Mouse (Mus musculus): ENCODE results near the gene Hmbs.
"Not testable (repeated sequence)": the region's sequence is repeated elsewhere in the genome, so short reads cannot be mapped to it uniquely, and the experiment has no call there.

Hmbs gene

DNA sequence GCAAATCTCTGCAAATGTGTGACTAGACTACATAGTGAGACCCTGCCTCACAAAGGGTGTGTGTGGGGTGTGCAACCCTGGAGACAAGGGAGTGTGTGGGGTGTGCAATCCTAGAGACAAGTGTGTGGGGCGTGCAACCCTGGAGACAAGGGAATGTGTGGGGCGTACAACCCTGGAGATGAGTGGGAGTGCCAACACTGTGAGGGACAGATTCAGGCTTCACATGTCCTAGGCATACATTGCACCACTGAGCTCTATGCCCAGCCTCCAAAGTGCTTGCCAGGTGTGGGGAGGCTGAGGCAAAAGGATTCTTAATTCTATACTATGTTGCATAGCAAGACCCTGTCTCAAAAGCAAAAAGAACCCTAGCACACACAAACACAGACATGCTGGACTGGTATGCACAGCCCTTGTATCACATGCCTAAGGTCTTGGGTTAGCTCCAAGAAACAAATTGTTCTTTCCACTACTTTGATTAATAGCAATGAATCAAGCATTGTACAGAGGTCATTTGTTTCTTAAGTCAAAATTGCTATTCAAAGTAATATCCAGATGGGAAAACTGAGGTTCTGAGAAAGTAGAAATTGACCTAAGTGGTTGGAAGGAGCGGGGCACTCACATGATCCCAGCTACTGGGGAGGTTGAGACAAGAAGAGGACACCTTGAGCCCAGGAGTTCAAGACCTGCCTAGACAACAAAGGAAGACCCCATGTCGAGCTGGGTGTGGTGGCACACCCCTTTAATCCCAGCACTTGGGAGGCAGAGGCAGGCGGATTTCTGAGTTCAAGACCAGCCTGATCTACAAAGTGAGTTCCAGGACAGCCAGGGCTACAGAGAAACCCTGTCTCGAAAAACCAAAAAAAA lies 1.8 kb upstream of the Hmbs start:
- DNase-seq (ENCODE audit: low spot score in 2 of 2): no peak

GRCm38 (mm10) chr9:44343290-44343689 lies 738 bp downstream of the Hmbs start:
- DNase-seq (ENCODE audit: low spot score in 2 of 2): peak in 1 of 2 experiments; percentile 7

DNA sequence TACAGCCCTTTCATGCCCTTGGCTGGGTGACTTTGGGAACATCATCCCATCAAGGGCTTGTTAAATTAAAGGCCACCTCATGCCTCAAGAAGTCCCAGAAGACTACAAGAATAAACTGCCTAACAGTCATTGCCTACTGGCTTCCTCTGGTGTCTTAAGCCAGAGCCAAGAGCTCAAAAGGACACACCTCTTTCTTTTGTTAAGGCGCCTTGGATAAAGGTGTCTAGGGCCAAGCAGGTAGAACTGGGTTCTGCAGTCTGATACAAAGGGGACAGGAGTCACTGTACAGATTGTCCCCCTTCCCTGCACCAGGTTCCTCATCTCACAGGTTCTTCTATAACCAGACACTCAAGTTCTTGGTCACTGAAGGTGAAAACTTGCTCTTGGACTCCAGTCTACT lies 1.4 kb downstream of the Hmbs start:
- DNase-seq (ENCODE audit: low spot score in 2 of 2): no peak

- no peak for DNase-seq (ENCODE audit: low spot score in 2 of 2)
These were observed 1.9 kb downstream of the Hmbs start for GRCm38 (mm10) chr9:44342173-44342572.

- no peak for DNase-seq (ENCODE audit: low spot score in 2 of 2)
These were observed 2.5 kb downstream of the Hmbs start for GRCm38 (mm10) chr9:44341487-44341886.

DNA sequence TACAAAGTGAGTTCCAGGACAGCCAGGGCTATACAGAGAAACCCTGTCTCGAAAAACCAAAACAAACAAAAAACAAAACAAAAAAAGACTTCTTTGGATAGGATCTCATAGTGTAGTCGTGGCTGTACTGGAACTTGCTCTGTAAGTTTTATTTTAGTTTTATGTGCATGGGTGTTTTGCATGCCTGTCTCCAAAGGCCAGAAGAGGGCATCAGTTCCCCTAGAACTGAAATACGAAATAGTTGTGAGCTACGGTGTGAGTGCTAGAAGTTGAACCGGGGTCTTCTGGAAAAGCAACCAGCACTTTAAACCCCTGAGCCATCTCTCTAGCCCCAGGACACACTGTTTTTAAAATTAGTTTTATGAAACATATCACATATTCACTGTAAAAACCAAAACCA lies 5.5 kb downstream of the Hmbs start:
- DNase-seq (ENCODE audit: low spot score in 2 of 2): no peak

DNA sequence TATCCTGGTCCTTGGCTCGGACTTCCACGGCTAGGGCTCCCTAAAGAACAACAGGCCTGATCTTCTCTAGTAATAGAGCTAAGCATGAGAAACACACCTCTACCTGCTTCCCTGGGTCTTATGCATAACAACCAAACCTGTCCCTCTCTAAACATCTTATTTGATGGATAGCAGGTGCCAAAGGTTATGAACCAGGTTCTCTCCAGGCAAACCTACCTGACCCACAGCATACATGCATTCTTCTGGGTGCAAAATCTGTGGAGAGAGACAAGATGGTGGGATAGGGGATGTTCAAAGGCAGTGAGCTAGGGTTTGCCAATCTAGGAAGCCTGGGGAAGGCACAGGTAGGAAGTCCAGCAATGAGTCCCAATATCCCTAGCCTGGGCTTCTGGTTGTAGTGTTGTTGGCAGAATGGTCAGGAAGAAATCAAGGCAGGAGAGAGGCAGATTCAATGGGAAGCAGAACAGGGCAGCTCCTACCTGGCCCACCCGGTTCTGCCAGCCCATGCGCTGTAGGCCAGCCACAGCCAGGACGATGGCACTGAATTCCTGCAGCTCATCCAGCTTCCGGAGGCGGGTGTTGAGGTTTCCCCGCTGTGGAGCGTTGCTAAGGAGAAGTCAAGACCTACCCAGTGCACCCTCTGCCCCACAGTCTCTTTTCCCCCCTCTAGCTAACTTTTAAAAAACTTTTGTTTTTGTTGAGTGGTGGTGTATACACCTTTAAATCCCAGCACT lies 6.4 kb downstream of the Hmbs start:
- no peak for DNase-seq (ENCODE audit: low spot score in 2 of 2)

- no peak for DNase-seq (ENCODE audit: low spot score in 2 of 2)
These were observed 7.1 kb downstream of the Hmbs start for GRCm38 (mm10) chr9:44336964-44337363.

- DNase-seq (ENCODE audit: low spot score in 2 of 2): not testable (repeated sequence)
These were observed 7.5 kb downstream of the Hmbs start for GRCm38 (mm10) chr9:44336513-44336912.

- no peak for DNase-seq (ENCODE audit: low spot score in 2 of 2)
These were observed 8.0 kb downstream of the Hmbs start for GRCm38 (mm10) chr9:44336093-44336406.

- peak in 1 of 2 experiments; percentile 35 for DNase-seq (ENCODE audit: low spot score in 2 of 2)
These were observed 8.5 kb downstream of the Hmbs start for GRCm38 (mm10) chr9:44335331-44336092.

- peak; percentile 98 for DNase-seq (ENCODE audit: low spot score in 2 of 2)
These were observed 9.4 kb downstream of the Hmbs start, which contains the start of gene H2afx for GRCm38 (mm10) chr9:44334396-44335330. TSS of gene H2afx (plus strand) at chr9:44334694.

DNA sequence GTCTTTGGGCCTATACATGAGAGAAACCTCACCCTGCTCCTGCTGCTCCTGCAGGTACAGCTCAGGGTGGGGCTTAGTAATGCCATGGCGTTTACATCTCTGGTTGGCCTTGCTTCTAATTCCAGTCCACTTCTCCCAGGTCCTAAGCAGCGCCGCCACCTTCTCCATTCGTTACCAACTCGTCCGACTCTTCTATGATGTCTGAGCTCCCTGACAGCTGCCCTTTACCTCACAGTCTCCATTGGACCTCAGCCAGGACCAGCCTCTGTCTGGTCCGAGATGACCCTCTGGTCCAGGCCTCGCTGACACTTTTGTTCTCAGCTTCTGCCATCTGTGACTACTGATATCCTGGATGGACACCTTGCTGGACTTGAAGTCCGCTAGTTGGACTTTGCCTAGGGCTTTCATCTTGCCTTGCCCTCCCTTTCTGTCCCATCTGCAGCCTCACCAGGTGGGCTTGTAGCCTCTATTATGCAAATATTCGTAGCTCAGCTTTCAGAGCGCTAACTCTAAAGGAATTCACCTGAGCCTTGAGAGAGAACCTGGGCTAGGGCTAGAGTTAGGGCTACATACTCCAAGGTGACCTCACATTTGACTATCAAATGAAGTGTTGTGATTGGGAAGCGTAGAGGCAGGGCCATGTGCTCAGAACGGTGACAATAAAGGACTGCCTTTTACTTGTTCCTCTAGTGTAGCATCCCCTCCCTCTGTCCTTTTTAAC lies 10.9 kb downstream of the Hmbs start:
- no peak for DNase-seq (ENCODE audit: low spot score in 2 of 2)

- DNase-seq (ENCODE audit: low spot score in 2 of 2): no peak
These were observed 13.3 kb downstream of the Hmbs start for GRCm38 (mm10) chr9:44330736-44331135.

DNA sequence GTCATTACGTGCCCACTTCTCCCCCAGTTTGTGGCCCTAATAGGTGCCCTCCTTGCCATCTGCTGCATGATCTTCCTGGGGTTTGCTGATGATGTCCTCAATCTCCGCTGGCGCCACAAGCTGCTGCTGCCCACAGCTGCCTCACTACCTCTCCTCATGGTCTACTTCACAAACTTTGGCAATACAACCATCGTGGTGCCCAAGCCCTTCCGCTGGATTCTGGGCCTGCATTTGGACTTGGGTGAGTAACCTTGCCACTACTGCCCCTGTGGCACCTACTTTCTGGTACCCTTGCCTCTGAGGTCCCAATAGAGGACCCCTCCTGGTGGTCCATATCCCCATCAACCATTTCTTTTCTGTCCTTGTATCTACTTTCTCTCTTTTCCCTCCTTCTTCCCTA lies 16.1 kb downstream of the Hmbs start:
- DNase-seq (ENCODE audit: low spot score in 2 of 2): no peak

GRCm38 (mm10) chr9:44327064-44327711 lies 16.8 kb downstream of the Hmbs start:
- DNase-seq (ENCODE audit: low spot score in 2 of 2): no peak

GRCm38 (mm10) chr9:44326371-44327063 lies 17.5 kb downstream of the Hmbs start:
- DNase-seq (ENCODE audit: low spot score in 2 of 2): peak; percentile 74 to 83

DNA sequence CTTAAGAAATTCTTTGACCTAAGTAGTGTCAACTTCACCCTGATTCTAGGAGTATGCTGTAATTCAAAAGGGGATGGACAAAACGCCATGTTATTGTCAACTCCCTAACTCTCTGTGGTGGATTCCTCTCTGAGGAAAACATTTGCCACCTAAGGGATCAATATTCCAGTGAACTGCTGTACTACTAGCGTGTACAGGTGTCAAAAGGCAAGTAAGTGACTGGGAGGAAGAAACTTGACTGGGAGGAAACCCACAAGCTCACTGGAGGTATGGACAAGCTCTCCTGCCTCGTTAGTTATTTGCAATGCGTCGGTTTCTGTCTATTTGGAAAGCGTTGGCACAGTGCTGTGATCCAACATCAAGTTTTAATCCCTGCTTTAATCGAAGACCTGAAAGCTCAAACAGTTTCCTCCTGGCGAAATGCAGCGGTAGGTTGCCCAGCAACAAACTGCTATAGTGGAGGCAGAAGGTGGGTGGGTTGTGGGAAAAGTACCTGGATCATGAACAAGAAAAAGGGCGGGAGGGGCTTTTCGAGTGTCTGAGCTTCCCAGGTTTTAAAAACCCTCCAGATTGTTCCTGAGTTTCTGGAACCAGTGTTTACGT lies 18.2 kb downstream of the Hmbs start, which contains the start of gene Dpagt1:
Dpagt1 (plus strand) TSS at position 252 of the 603 bp plus-strand sequence.
- no peak for DNase-seq (ENCODE audit: low spot score in 2 of 2)
